Mouse (Mus musculus): Measurements from ENCODE around the gene Blvrb.

- no peak for TF ChIP-seq CTCF (IDR thresholded peaks at IDR 0.05; ENCODE audit: control insufficient read depth, insufficient read depth, insufficient read length)
- no peak for TF ChIP-seq CEBPB (IDR thresholded peaks at IDR 0.05; ENCODE audit: low read depth)
- TF ChIP-seq FOSL1 (IDR thresholded peaks at IDR 0.05; ENCODE audit: insufficient read depth, low read length, poor library complexity, severe bottlenecking), result no peak
- no peak for TF ChIP-seq USF1 (IDR thresholded peaks at IDR 0.05; ENCODE audit: low read depth)
Measured at GRCm38 (mm10) chr7:27449256-27449862, 1.6 kb downstream of the Blvrb start.

All from C2C12 (cell line).